Mouse (Mus musculus): Measurements from ENCODE around the gene Whrn. TPM values are rescaled to one million over a fixed set of nuclear protein-coding genes. Genes with fewer than 3 reads are reported as not detected.

The Whrn gene
- 5.0 and 10.8 TPM in 2 replicates for total RNA-seq (2012; rRNA removed)

DNA sequence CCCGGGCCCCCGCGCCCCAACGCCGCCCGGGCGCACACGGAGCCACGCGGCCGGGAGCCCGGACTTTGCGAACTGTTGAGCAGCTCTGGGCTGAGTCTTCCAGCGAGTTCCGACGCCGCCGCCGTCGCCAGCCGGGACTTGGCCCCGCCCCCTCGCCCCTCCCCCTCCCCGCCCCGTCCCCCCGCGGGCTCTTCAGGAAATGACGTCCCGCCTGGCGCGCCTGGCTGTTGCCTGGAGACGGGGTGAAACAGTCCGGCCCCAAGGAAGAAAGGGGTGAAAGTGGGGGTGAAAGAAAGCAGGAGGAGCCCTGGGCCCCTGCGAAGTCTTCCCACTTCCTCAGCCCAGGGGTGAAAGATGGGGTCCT lies at the start of gene Whrn:
Gene Whrn (minus strand): TSS at position 77 of the 364 bp plus-strand sequence.
- peak within 1 kb of the TSS; percentile 78 for H3K9ac ChIP-seq (ENCODE audit: insufficient read depth, low read depth, low read length, poor library complexity, severe bottlenecking)
- no peak for DNase-seq (ENCODE audit: low read depth, low spot score)
- H3K4me1 ChIP-seq (ENCODE audit: control insufficient read depth in 2 of 2, insufficient read depth in 2 of 2, low read length in 2 of 2, poor library complexity in 1 of 2): peaks cover 2% of the 10 kb centered on the region in 2 experiments; a peak in 1 of 4 replicates
- peak within 1 kb of the TSS; percentile 80 to 88 for H3K4me3 ChIP-seq (ENCODE audit: insufficient read depth in 1 of 2, low read depth in 1 of 2, low read length in 2 of 2, poor library complexity in 1 of 2, severe bottlenecking in 1 of 2)
- no peak within 1 kb of the TSS for H3K27ac ChIP-seq (ENCODE audit: insufficient read depth, low read depth, low read length, poor library complexity, severe bottlenecking)
- no peaks in the 10 kb centered on the region for H3K9me3 ChIP-seq (ENCODE audit: control insufficient read depth, insufficient read depth, low read depth, low read length)
- TF ChIP-seq HCFC1 (IDR thresholded peaks at IDR 0.05; ENCODE audit: borderline replicate concordance, insufficient read depth, low read length) (no peak), CHD2 (IDR thresholded peaks at IDR 0.05; ENCODE audit: low read depth, low read length) (no peak), ZNF384 (IDR thresholded peaks at IDR 0.05; ENCODE audit: low read depth, low read length) (no peak), MAFK (IDR thresholded peaks at IDR 0.05; ENCODE audit: insufficient read depth, low read depth, low read length) (no peak)
- peaks cover 5% of the 10 kb centered on the region; the same call in 1 of the 2 replicates for H3K36me3 ChIP-seq (ENCODE audit: control insufficient read depth, insufficient read depth, low read length, poor library complexity, severe bottlenecking)
- in situ Hi-C loops (cut with MboI; ENCODE audit: low sequenced_read_pairs in 2 of 2, unreplicated experiment in 2 of 2): no loop called here

DNA sequence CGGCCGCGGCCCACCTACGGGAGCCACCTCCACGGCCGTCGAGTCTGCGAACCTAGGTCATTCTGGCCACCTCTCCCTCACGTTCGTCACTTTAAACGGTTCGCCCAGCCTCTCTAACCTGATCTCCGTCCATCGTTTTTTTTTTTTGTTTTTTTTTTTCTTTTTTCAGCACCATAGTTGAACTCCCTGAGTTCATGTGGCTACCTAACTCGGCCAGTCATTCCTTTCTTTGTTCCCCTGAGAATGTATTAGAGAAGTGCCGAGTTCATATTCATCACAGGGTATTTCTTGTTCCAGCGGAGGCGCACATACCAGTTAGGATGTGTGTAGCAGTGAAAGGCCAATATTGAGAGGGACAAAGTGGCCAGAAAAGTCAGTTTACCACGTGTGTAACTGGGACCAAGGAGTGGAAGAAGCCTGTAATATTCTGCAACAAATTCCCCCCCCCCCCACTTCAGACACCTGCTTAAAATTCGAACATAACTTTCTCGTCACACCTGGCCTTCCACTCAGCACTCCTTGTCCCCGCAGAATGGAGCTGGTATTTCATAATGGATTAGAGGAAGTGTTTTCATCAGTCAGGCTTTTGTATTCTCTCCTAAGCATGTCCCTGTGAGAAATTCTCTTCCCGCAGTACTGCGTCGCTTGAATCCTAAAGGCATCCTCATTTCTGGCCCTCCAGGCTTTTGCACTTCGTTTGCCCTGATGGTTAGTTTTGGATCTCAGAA lies 49.6 kb upstream of the Whrn start:
- Histone ChIP-seq H3K36me3 (ENCODE audit: control insufficient read depth, insufficient read depth, low read length, poor library complexity, severe bottlenecking) (peaks cover 9% of the 10 kb centered on the region), H3K4me3 (ENCODE audit: insufficient read depth in 1 of 2, low read depth in 1 of 2, low read length in 2 of 2, poor library complexity in 1 of 2, severe bottlenecking in 1 of 2) (peak overlapping the region; percentile 96 to 97), H3K4me1 (ENCODE audit: control insufficient read depth in 2 of 2, insufficient read depth in 2 of 2, low read length in 2 of 2, poor library complexity in 1 of 2) (peaks cover 0 to 8% of the 10 kb centered on the region in 2 experiments; a peak in 3 of 4 replicates), H3K27ac (ENCODE audit: insufficient read depth, low read depth, low read length, poor library complexity, severe bottlenecking) (no peak overlapping the region), H3K9me3 (ENCODE audit: control insufficient read depth, insufficient read depth, low read depth, low read length) (no peaks in the 10 kb centered on the region), H3K9ac (ENCODE audit: insufficient read depth, low read depth, low read length, poor library complexity, severe bottlenecking) (peak overlapping the region; percentile 95)
- in situ Hi-C loops (cut with MboI; ENCODE audit: low sequenced_read_pairs in 2 of 2, unreplicated experiment in 2 of 2): no loop called here
- TF ChIP-seq HCFC1 (IDR thresholded peaks at IDR 0.05; ENCODE audit: borderline replicate concordance, insufficient read depth, low read length): no peak; the same call in 1 of the 2 replicates
- peak; percentile 69 for TF ChIP-seq ZNF384 (IDR thresholded peaks at IDR 0.05; ENCODE audit: low read depth, low read length)
- no peak for DNase-seq (ENCODE audit: low read depth, low spot score)

GRCm38 (mm10) chr4:63544494-63545230 lies 48.9 kb upstream of the Whrn start, which contains the start of gene Atp6v1g1:
Atp6v1g1 (plus strand) TSS chr4:63544772.
- peak; percentile 86 for DNase-seq (ENCODE audit: low read depth, low spot score)
- Histone ChIP-seq H3K9me3 (ENCODE audit: control insufficient read depth, insufficient read depth, low read depth, low read length) (no peaks in the 10 kb centered on the region), H3K9ac (ENCODE audit: insufficient read depth, low read depth, low read length, poor library complexity, severe bottlenecking) (peak within 1 kb of the TSS; percentile 95), H3K27ac (ENCODE audit: insufficient read depth, low read depth, low read length, poor library complexity, severe bottlenecking) (peak within 1 kb of the TSS; percentile 24; the same call in 1 of the 2 replicates), H3K36me3 (ENCODE audit: control insufficient read depth, insufficient read depth, low read length, poor library complexity, severe bottlenecking) (peaks cover 7% of the 10 kb centered on the region), H3K4me3 (ENCODE audit: insufficient read depth in 1 of 2, low read depth in 1 of 2, low read length in 2 of 2, poor library complexity in 1 of 2, severe bottlenecking in 1 of 2) (peak within 1 kb of the TSS; percentile 96 to 97), H3K4me1 (ENCODE audit: control insufficient read depth in 2 of 2, insufficient read depth in 2 of 2, low read length in 2 of 2, poor library complexity in 1 of 2) (peaks cover 0 to 9% of the 10 kb centered on the region in 2 experiments; a peak in 3 of 4 replicates)
- in situ Hi-C loops (cut with MboI; ENCODE audit: low sequenced_read_pairs in 2 of 2, unreplicated experiment in 2 of 2): no loop called here
- no peak for TF ChIP-seq MAFK (IDR thresholded peaks at IDR 0.05; ENCODE audit: insufficient read depth, low read depth, low read length)
- no peak for TF ChIP-seq ZNF384 (IDR thresholded peaks at IDR 0.05; ENCODE audit: low read depth, low read length)
- no peak for TF ChIP-seq CHD2 (IDR thresholded peaks at IDR 0.05; ENCODE audit: low read depth, low read length)
- no peak; the same call in 1 of the 2 replicates for TF ChIP-seq HCFC1 (IDR thresholded peaks at IDR 0.05; ENCODE audit: borderline replicate concordance, insufficient read depth, low read length)
- TF ChIP-seq ZC3H11A (IDR thresholded peaks at IDR 0.05; ENCODE audit: borderline replicate concordance, low read depth, low read length): no peak

- Histone ChIP-seq H3K4me1 (ENCODE audit: control insufficient read depth in 2 of 2, insufficient read depth in 2 of 2, low read length in 2 of 2, poor library complexity in 1 of 2) (peaks cover 0 to 10% of the 10 kb centered on the region in 2 experiments; a peak in 3 of 4 replicates), H3K27ac (ENCODE audit: insufficient read depth, low read depth, low read length, poor library complexity, severe bottlenecking) (no peak overlapping the region), H3K9me3 (ENCODE audit: control insufficient read depth, insufficient read depth, low read depth, low read length) (no peaks in the 10 kb centered on the region), H3K9ac (ENCODE audit: insufficient read depth, low read depth, low read length, poor library complexity, severe bottlenecking) (no peak overlapping the region), H3K36me3 (ENCODE audit: control insufficient read depth, insufficient read depth, low read length, poor library complexity, severe bottlenecking) (peaks cover 2% of the 10 kb centered on the region; the same call in 1 of the 2 replicates), H3K4me3 (ENCODE audit: insufficient read depth in 1 of 2, low read depth in 1 of 2, low read length in 2 of 2, poor library complexity in 1 of 2, severe bottlenecking in 1 of 2) (peak overlapping the region in 1 of 2 experiments; percentile 56; a peak in 2 of 4 replicates)
- in situ Hi-C loops (cut with MboI; ENCODE audit: low sequenced_read_pairs in 2 of 2, unreplicated experiment in 2 of 2): no loop called here
- DNase-seq (ENCODE audit: low read depth, low spot score): no peak
- TF ChIP-seq CHD2 (IDR thresholded peaks at IDR 0.05; ENCODE audit: low read depth, low read length) (no peak), HCFC1 (IDR thresholded peaks at IDR 0.05; ENCODE audit: borderline replicate concordance, insufficient read depth, low read length) (no peak), MAFK (IDR thresholded peaks at IDR 0.05; ENCODE audit: insufficient read depth, low read depth, low read length) (no peak), ZC3H11A (IDR thresholded peaks at IDR 0.05; ENCODE audit: borderline replicate concordance, low read depth, low read length) (no peak), ZNF384 (IDR thresholded peaks at IDR 0.05; ENCODE audit: low read depth, low read length) (no peak)
These were observed 48.1 kb upstream of the Whrn start for GRCm38 (mm10) chr4:63543746-63544493.

All from ES-E14 (cell line).